Mouse (Mus musculus): ENCODE data around the gene Rab2b.

DNA sequence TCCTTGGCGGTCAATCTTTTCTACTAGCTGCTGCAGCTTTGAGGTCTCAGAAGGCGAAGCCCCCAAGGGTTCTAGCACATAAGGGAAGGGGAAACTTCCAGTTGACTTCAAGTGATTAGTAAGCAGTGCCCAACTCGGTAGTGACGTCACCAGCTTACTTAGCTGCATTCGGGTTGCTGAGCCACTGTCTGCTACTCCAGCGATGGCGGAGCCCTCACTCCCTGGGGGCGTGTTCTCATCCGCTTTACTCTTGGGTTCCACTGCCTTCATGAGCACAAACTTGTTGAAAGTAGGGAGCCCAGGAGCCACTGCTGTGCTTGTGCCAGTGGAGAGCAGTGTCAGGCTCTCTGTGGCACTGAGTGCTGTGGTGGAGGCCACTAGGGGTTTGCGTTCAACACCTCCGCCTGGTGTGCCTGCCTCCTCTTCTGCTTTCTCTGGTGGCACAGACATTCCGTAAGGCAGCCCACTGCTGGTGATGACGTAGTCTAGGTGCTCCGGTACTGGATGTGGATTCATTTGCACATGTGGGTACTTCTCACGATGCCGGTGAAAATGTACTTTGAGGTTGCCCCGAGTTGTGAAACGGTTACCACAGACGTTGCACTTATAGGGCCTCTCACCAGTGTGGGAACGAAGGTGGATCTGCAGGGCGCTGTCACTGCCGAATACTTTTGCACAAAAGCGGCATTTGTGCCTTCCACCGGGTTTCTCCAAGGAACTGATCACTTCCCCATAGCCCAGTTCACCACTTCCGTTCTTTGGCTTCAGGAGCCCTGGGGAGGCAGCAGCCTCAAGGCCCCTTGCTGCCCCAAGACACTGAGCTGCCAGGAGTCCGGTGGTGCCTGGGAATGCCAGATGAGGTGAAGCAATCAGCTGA lies 34.8 kb upstream of the Rab2b start:
- TF ChIP-seq MAX (IDR thresholded peaks at IDR 0.05), result no peak
- no peak for TF ChIP-seq CTCF (IDR thresholded peaks at IDR 0.05; ENCODE audit: control insufficient read depth, insufficient read depth, insufficient read length)
- no peak for TF ChIP-seq MYOD1 (IDR thresholded peaks at IDR 0.05; ENCODE audit: control insufficient read depth, insufficient read length, low read depth)
- TF ChIP-seq FOSL1 (IDR thresholded peaks at IDR 0.05; ENCODE audit: insufficient read depth, low read length, poor library complexity, severe bottlenecking), result no peak
